Mouse (Mus musculus) intestine, embryonic 14.5 days (tissue): ENCODE results near the gene Itgb2. TPM values are rescaled to one million over a fixed set of nuclear protein-coding genes. Genes with fewer than 3 reads are reported as not detected.

Experiments
- ATAC-seq: fragments of 200-750 bp; cut with Nextera tagmentation; replicated peaks from 2 replicates; pipeline ENCODE4 v1.8.0; 2017; ENCODE audit warnings: low read depth, moderate number of reproducible peaks, moderate TSS enrichment, moderate library complexity; ENCODE audit not compliant: low FRiP score, low TSS enrichment
- DNase-seq: peaks from one replicate; pipeline ENCODE4 v3.0.0-alpha.2; 2018; ENCODE audit warnings: low spot score
- H3K27ac ChIP-seq: fragments of 300-500 bp; sonication (generic); 2 replicates; pipeline ENCODE4 v1.5.1; 2014; ENCODE audit warnings: low read depth, mild to moderate bottlenecking, control low read depth
- H3K27me3 ChIP-seq: fragments of 300-500 bp; sonication (generic); replicated peaks from 2 replicates; pipeline ENCODE4 v1.6.1; 2014; ENCODE audit warnings: low read length, control low read depth; ENCODE audit not compliant: control insufficient read depth, insufficient read depth
- H3K36me3 ChIP-seq: fragments of 300-500 bp; sonication (generic); 2 replicates; pipeline ENCODE4 v1.6.1; 2014; ENCODE audit warnings: low read length, control low read depth; ENCODE audit not compliant: control insufficient read depth, insufficient read depth
- H3K4me1 ChIP-seq: fragments of 300-500 bp; sonication (generic); replicated peaks from 2 replicates; pipeline ENCODE4 v1.6.1; 2014; ENCODE audit warnings: low read length, control low read depth, mixed read lengths; ENCODE audit not compliant: control insufficient read depth, insufficient read depth
- H3K4me2 ChIP-seq: fragments of 300-500 bp; sonication (generic); 2 replicates; pipeline ENCODE4 v1.6.1; 2014; ENCODE audit warnings: low read length
- H3K4me3 ChIP-seq: fragments of 300-500 bp; sonication (generic); 2 replicates; pipeline ENCODE4 v1.5.1; 2014; ENCODE audit warnings: low read depth, low read length, control low read depth, mixed read lengths
- H3K9ac ChIP-seq: fragments of 300-500 bp; sonication (generic); 2 replicates; pipeline ENCODE4 v1.6.1; 2014; ENCODE audit warnings: mild to moderate bottlenecking, low read length
- H3K9me3 ChIP-seq: fragments of 300-500 bp; sonication (generic); 2 replicates; pipeline ENCODE4 v1.6.1; 2016; ENCODE audit warnings: low read length, control low read depth; ENCODE audit not compliant: control insufficient read depth
- WGBS: fragments of 180-500 bp; shearing (Covaris S2); extraction: QIAGEN DNeasy Blood & Tissue Kit; methylation state at CpG from one replicate; pipeline ENCODE4 v1.1.7; 2014; 5-methylcytosine and 5-hydroxymethylcytosine counted together
- polyA plus RNA-seq: library from polyadenylated mRNA; unstranded; fragments of >200 nt; fragmentation: Nextera tagmentation; extraction: Ambion mirVana; gene quantifications from 2 replicates; pipeline ENCODE4 v1.2.1, GENCODE M21; 2014

The Itgb2 gene
- polyA plus RNA-seq, 1 experiment from 2014 or later, result 3.1 TPM

DNA sequence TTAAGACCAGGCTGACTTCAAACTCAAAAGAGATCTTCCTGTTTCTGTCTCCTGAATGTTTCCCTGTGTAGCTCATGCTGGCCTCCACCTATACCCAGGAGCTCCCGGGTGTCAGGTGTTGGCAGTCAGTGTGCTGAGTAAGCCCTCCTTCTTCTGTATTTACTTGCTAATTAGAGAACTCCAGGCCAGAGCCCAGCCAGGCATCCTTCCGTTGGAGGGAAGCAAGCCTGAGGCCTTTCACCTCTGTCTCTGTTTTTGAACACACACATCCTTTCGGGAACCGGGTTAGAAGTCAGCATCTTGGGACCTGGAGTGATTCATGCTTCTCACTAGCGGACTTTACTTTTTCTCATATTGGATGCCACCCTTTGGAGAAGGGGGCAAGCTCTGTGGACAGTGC lies 77.4 kb downstream of the Itgb2 start:
- WGBS, result 65% methylated on average over 5 of the region's 5 CpGs
- peaks cover 13% of the 10 kb centered on the region for H3K4me1 ChIP-seq
- peaks cover 36% of the 10 kb centered on the region for H3K36me3 ChIP-seq
- H3K9ac ChIP-seq, result peak overlapping the region; percentile 87; the same call in 1 of the 2 replicates
- no peak for ATAC-seq
- H3K27me3 ChIP-seq, result no peaks in the 10 kb centered on the region
- H3K27ac ChIP-seq, result no peak overlapping the region
- H3K9me3 ChIP-seq, result no peaks in the 10 kb centered on the region
- H3K4me2 ChIP-seq, result peak overlapping the region; percentile 93
- H3K4me3 ChIP-seq, result peak overlapping the region; percentile 83
- DNase-seq, result no peak

- DNase-seq (no peak), ATAC-seq (no peak)
- Histone ChIP-seq H3K27me3 (no peaks in the 10 kb centered on the region), H3K9me3 (no peaks in the 10 kb centered on the region), H3K4me3 (no peak overlapping the region), H3K9ac (no peak overlapping the region), H3K4me2 (no peak overlapping the region), H3K4me1 (peaks cover 13% of the 10 kb centered on the region), H3K36me3 (peaks cover 48% of the 10 kb centered on the region), H3K27ac (no peak overlapping the region)
- WGBS, result 93% methylated on average over 8 of the region's 8 CpGs
Observed at GRCm38 (mm10) chr10:77608589-77608988, 78.5 kb downstream of the Itgb2 start.

DNA sequence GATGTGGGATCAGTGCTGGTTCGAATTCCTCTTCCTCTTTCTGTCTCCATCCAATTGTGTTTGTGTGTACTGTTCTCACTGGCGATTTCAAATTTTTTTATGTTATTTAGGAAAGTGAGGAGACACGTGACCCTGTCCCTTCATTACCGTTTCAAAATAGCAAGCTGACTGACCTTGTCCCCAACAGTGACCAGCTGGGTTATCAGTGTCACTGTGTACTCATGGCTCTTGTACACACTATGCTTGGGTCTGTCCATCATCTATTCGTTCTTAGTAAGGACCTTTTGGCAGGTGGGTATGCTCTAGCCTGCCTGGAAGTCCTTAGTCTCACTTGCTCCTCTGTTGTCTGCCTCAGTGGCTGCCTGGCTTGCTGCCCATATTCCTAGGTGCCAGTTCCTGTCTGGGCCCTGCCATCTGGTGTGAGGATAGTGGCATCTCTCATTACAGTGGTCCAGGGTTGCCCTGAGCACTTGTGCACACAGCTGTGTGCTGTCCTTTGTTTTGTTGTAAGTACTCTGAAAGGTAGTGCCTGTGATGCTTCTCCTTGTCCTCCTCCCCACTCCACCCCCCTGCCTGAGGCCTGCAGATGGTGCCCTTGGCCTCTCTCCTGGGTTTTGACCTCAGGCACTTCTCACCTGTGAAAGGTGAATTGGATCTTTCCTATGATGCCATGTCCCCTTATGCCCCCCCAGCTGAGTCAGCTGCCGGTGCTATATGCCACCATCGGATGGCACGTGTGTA lies 80.3 kb downstream of the Itgb2 start:
- Histone ChIP-seq H3K36me3 (peaks cover 66% of the 10 kb centered on the region), H3K27ac (no peak overlapping the region), H3K9me3 (no peaks in the 10 kb centered on the region), H3K4me1 (peaks cover 13% of the 10 kb centered on the region), H3K9ac (no peak overlapping the region), H3K4me2 (no peak overlapping the region), H3K4me3 (no peak overlapping the region), H3K27me3 (no peaks in the 10 kb centered on the region)
- WGBS, result 80% methylated on average over 8 of the region's 8 CpGs
- DNase-seq (no peak), ATAC-seq (no peak)

DNA sequence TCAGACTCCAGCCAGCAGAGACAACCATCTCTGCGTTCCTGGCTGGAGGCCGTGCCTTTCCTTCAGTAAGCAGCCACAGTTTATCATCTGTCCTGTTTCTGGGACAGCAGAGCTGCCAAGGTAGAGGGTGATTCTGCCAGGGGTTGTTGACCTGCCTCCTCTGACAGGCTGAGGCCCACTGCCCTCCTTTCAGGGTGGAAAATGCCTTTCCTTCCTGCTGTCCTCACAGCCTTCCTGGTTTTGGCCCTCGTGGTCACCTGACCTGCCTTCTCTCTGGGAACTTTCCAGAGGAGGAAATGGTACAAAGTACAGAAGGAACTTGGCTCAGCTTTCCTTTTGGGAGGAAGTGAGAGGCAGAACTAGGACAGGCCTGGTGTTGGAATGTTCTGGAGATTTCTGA lies 83.4 kb downstream of the Itgb2 start:
- no peak for DNase-seq
- WGBS, result 89% methylated on average over 3 of the region's 3 CpGs
- no peak overlapping the region for H3K9ac ChIP-seq

More for the DNA sequence above, 83.4 kb downstream of the Itgb2 start:
- H3K4me2 ChIP-seq, result no peak overlapping the region
- H3K4me3 ChIP-seq, result no peak overlapping the region
- peaks cover 91% of the 10 kb centered on the region for H3K36me3 ChIP-seq
- H3K27me3 ChIP-seq, result no peaks in the 10 kb centered on the region
- no peaks in the 10 kb centered on the region for H3K9me3 ChIP-seq
- no peaks in the 10 kb centered on the region for H3K4me1 ChIP-seq
- no peak overlapping the region for H3K27ac ChIP-seq
- ATAC-seq, result no peak

Other genes with a start within 250 kb of the Itgb2 start
- gene Adarb1, start 112.0 kb upstream of the Itgb2 start, polyA plus RNA-seq, result 3.8 and 5.7 TPM in 2 replicates
- gene Fam207a, start 14.5 kb upstream of the Itgb2 start, polyA plus RNA-seq, result 39.1 and 41.0 TPM in 2 replicates
- 155 and 156 TPM in 2 replicates for gene Pttg1ip, start 51.5 kb downstream of the Itgb2 start, polyA plus RNA-seq
- 314 and 336 TPM in 2 replicates for gene Sumo3, start 75.8 kb downstream of the Itgb2 start, polyA plus RNA-seq
- gene Gm49325, start 75.9 kb downstream of the Itgb2 start, polyA plus RNA-seq, result 2.0 TPM in 1 of 2 replicates, not detected in the other
- 46.7 and 48.5 TPM in 2 replicates for gene Ube2g2, start 92.0 kb downstream of the Itgb2 start, polyA plus RNA-seq
- gene Tspear, start 156.3 kb downstream of the Itgb2 start, polyA plus RNA-seq, result 0.62 and 1.2 TPM in 2 replicates
- not detected in 2 replicates for gene Gm19402, start 160.5 kb downstream of the Itgb2 start, polyA plus RNA-seq
- gene Gm9508, start 167.0 kb downstream of the Itgb2 start, polyA plus RNA-seq, result not detected in 2 replicates
- gene Gm10272, start 176.4 kb downstream of the Itgb2 start, polyA plus RNA-seq, result not detected in 2 replicates
- gene Gm10024, start 181.2 kb downstream of the Itgb2 start, polyA plus RNA-seq, result not detected in 2 replicates
- not detected in 2 replicates for gene Gm10142, start 185.6 kb downstream of the Itgb2 start, polyA plus RNA-seq
- not detected in 2 replicates for gene Krtap12-1, start 190.3 kb downstream of the Itgb2 start, polyA plus RNA-seq
- not detected in 2 replicates for gene Gm10100, start 196.2 kb downstream of the Itgb2 start, polyA plus RNA-seq
- not detected in 2 replicates for gene Gm18596, start 212.4 kb downstream of the Itgb2 start, polyA plus RNA-seq
- gene Gm9736, start 221.1 kb downstream of the Itgb2 start, polyA plus RNA-seq, result not detected in 2 replicates
- gene Gm3233, start 229.4 kb downstream of the Itgb2 start, polyA plus RNA-seq, result not detected in 2 replicates
- gene Gm3238, start 241.1 kb downstream of the Itgb2 start, polyA plus RNA-seq, result not detected in 2 replicates
- not detected in 2 replicates for gene Gm7138, start 246.7 kb downstream of the Itgb2 start, polyA plus RNA-seq